Mouse (Mus musculus): ENCODE results near the gene Cd70. TPM values are rescaled to one million over a fixed set of nuclear protein-coding genes. Genes with fewer than 3 reads are reported as not detected.

Gene Cd70
- total RNA-seq (2021), result not detected
- long read RNA-seq, experiment 1, result 0 reads
- long read RNA-seq, experiment 2, partial matches to known transcripts, result 0 of 1 reads
- long read RNA-seq, experiment 2, other reads (novel, unspliced or antisense), result 0 of 1 reads

- DNase-seq (ENCODE audit: low spot score in 2 of 2), result no peak
- intact Hi-C loops (cut with DNase I), result no loop called here
Measured at GRCm38 (mm10) chr17:57148994-57149803, at the start of gene Cd70. Cd70 (minus strand) TSS chr17:57149777.

GRCm38 (mm10) chr17:57198252-57198651, 48.7 kb upstream of the Cd70 start:
- DNase-seq (ENCODE audit: low spot score in 2 of 2), result no peak
- intact Hi-C loops (cut with DNase I), result no loop called here

- DNase-seq (ENCODE audit: low spot score in 2 of 2), result no peak
- intact Hi-C loops (cut with DNase I), result no loop called here
Measured at GRCm38 (mm10) chr17:57195326-57196010, 45.9 kb upstream of the Cd70 start.

- intact Hi-C loops (cut with DNase I), result no loop called here
Measured at GRCm38 (mm10) chr17:57194771-57195170, 45.2 kb upstream of the Cd70 start.

GRCm38 (mm10) chr17:57194041-57194507, 44.5 kb upstream of the Cd70 start, which contains the start of gene Tnfsf14:
Tnfsf14 (minus strand) TSS chr17:57194177.
- intact Hi-C loops (cut with DNase I), result no loop called here
- no peak for DNase-seq (ENCODE audit: low spot score in 2 of 2)

More at GRCm38 (mm10) chr17:57194771-57195170, 45.2 kb upstream of the Cd70 start:
- no peak for DNase-seq (ENCODE audit: low spot score in 2 of 2)

GRCm38 (mm10) chr17:57188510-57189192, 39.1 kb upstream of the Cd70 start:
- no peak for DNase-seq (ENCODE audit: low spot score in 2 of 2)
- intact Hi-C loops (cut with DNase I), result no loop called here

- intact Hi-C loops (cut with DNase I), result no loop called here
- DNase-seq (ENCODE audit: low spot score in 2 of 2), result no peak
Measured at GRCm38 (mm10) chr17:57185641-57186040, 36.1 kb upstream of the Cd70 start.

- intact Hi-C loops (cut with DNase I), result no loop called here
- DNase-seq (ENCODE audit: low spot score in 2 of 2), result no peak
Measured at GRCm38 (mm10) chr17:57182871-57183270, 33.3 kb upstream of the Cd70 start.

GRCm38 (mm10) chr17:57180363-57180762, 30.8 kb upstream of the Cd70 start:
- no peak for DNase-seq (ENCODE audit: low spot score in 2 of 2)
- intact Hi-C loops (cut with DNase I), result no loop called here

GRCm38 (mm10) chr17:57173351-57173750, 23.8 kb upstream of the Cd70 start:
- intact Hi-C loops (cut with DNase I), result no loop called here
- DNase-seq (ENCODE audit: low spot score in 2 of 2), result no peak

- DNase-seq (ENCODE audit: low spot score in 2 of 2), result no peak
- intact Hi-C loops (cut with DNase I), result no loop called here
Measured at GRCm38 (mm10) chr17:57172378-57172777, 22.8 kb upstream of the Cd70 start.

- intact Hi-C loops (cut with DNase I), result no loop called here
- DNase-seq (ENCODE audit: low spot score in 2 of 2), result no peak
Measured at GRCm38 (mm10) chr17:57170616-57171260, 21.2 kb upstream of the Cd70 start.

- peak; percentile 86 to 90 for DNase-seq (ENCODE audit: low spot score in 2 of 2)
- intact Hi-C loops (cut with DNase I), result loop anchor here (1.0 to 10.0 kb wide), 2 partner anchors 71 to 362 kb away; no protein-coding TSS in a partner anchor
Measured at GRCm38 (mm10) chr17:57166800-57167791, 17.5 kb upstream of the Cd70 start.

GRCm38 (mm10) chr17:57153787-57154186, 4.2 kb upstream of the Cd70 start:
- no peak for DNase-seq (ENCODE audit: low spot score in 2 of 2)
- intact Hi-C loops (cut with DNase I), result no loop called here

GRCm38 (mm10) chr17:57153006-57153405, 3.4 kb upstream of the Cd70 start:
- intact Hi-C loops (cut with DNase I), result no loop called here
- DNase-seq (ENCODE audit: low spot score in 2 of 2), result no peak

GRCm38 (mm10) chr17:57148343-57148742, 1.2 kb downstream of the Cd70 start:
- intact Hi-C loops (cut with DNase I), result no loop called here
- no peak for DNase-seq (ENCODE audit: low spot score in 2 of 2)

GRCm38 (mm10) chr17:57145115-57145514, 4.5 kb downstream of the Cd70 start:
- intact Hi-C loops (cut with DNase I), result no loop called here
- no peak for DNase-seq (ENCODE audit: low spot score in 2 of 2)

GRCm38 (mm10) chr17:57143704-57144103, 5.9 kb downstream of the Cd70 start:
- intact Hi-C loops (cut with DNase I), result no loop called here
- no peak for DNase-seq (ENCODE audit: low spot score in 2 of 2)

Data from left cerebral cortex, postnatal 14 days (tissue).